Mouse (Mus musculus) heart, postnatal 0 days (tissue): ENCODE data around the gene Igf2r.

ENCODE experiments used
- CTCF ChIP-seq: IDR thresholded peaks from 2 replicates; pipeline ENCODE4 v1.5.1; 2016; ENCODE audit warnings: antibody characterized with exemption, control low read depth, low read depth
- EP300 ChIP-seq: IDR thresholded peaks from 2 replicates; pipeline ENCODE4 v1.6.1; 2016; ENCODE audit warnings: antibody characterized with exemption, low read depth

GRCm38 (mm10) chr17:12753050-12753449, 16.4 kb downstream of the Igf2r start:
- TF ChIP-seq CTCF: no peak
- TF ChIP-seq EP300: no peak
